Mouse (Mus musculus): ENCODE results near the gene 2310046K23Rik.
"Not testable (repeated sequence)": the region's sequence is repeated elsewhere in the genome, so short reads cannot be mapped to it uniquely, and the experiment has no call there.

The 2310046K23Rik gene

GRCm38 (mm10) chr3:92534411-92534810 is at the start of gene 2310046K23Rik:
Gene 2310046K23Rik, minus strand, starts transcription at chr3:92534511.
- DNase-seq: no peak

GRCm38 (mm10) chr3:92583164-92583826 is 49.0 kb upstream of the 2310046K23Rik start:
- no peak for DNase-seq

GRCm38 (mm10) chr3:92579508-92579907 is 45.2 kb upstream of the 2310046K23Rik start:
- no peak for DNase-seq

- DNase-seq: no peak
Observed at GRCm38 (mm10) chr3:92578652-92579413, 44.5 kb upstream of the 2310046K23Rik start.

GRCm38 (mm10) chr3:92573449-92574041 is 39.2 kb upstream of the 2310046K23Rik start, which contains the start of gene Ivl:
Gene Ivl, minus strand, starts transcription at chr3:92573735.
- no peak for DNase-seq

GRCm38 (mm10) chr3:92572514-92573155 is 38.3 kb upstream of the 2310046K23Rik start:
- DNase-seq: no peak

GRCm38 (mm10) chr3:92568752-92569151 is 34.4 kb upstream of the 2310046K23Rik start:
- DNase-seq: no peak

- no peak for DNase-seq
Observed at GRCm38 (mm10) chr3:92565418-92565817, 31.1 kb upstream of the 2310046K23Rik start.

- DNase-seq: no peak
Observed at GRCm38 (mm10) chr3:92512325-92512724, 22.0 kb downstream of the 2310046K23Rik start.

GRCm38 (mm10) chr3:92510786-92511185 is 23.5 kb downstream of the 2310046K23Rik start:
- no peak for DNase-seq

GRCm38 (mm10) chr3:92508185-92508584 is 26.1 kb downstream of the 2310046K23Rik start:
- DNase-seq: no peak

GRCm38 (mm10) chr3:92503528-92503927 is 30.8 kb downstream of the 2310046K23Rik start:
- DNase-seq: no peak

- DNase-seq: no peak
Observed at GRCm38 (mm10) chr3:92500393-92500792, 33.9 kb downstream of the 2310046K23Rik start, which contains the start of gene Sprr4. Gene Sprr4, minus strand, starts transcription at chr3:92500493.

GRCm38 (mm10) chr3:92490262-92490661 is 44.0 kb downstream of the 2310046K23Rik start:
- DNase-seq: not testable (repeated sequence)

GRCm38 (mm10) chr3:92486307-92486706 is 48.0 kb downstream of the 2310046K23Rik start:
- DNase-seq: no peak

- DNase-seq: no peak
Observed at GRCm38 (mm10) chr3:92485863-92486262, 48.4 kb downstream of the 2310046K23Rik start, which contains the start of gene Sprr1a. Gene Sprr1a, minus strand, starts transcription at chr3:92485895.

All from kidney, adult 11 months (tissue).